Mouse (Mus musculus): ENCODE results near the gene Gm9639. TPM values are rescaled to one million over a fixed set of nuclear protein-coding genes. Genes with fewer than 3 reads are reported as not detected.
"Not testable (repeated sequence)": the region's sequence is repeated elsewhere in the genome, so short reads cannot be mapped to it uniquely, and the experiment has no call there.

Gene Gm9639
- polyA plus RNA-seq, 1 experiment: not detected

DNA sequence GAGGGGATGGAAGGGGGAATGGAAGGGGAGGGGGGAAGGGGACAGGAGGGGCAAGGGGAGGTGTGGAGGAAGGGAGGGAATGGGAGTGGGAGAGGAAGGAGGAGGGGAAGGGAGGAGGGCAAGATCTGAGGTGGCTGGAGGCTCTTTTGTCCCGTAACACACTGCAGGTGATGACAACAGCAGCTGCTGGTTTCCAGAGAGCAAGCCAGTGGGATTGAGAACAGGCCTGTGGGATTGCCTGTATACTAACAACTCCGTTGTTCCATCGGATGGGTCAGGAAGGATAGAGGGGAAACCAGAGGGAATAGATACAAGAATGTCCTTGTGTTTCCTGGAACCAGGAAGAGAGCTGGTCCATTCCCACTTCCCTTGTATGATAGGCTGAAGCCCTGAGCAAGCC, 2.8 kb upstream of the Gm9639 start:
- peak; percentile 29 for DNase-seq (ENCODE audit: low read depth)

DNA sequence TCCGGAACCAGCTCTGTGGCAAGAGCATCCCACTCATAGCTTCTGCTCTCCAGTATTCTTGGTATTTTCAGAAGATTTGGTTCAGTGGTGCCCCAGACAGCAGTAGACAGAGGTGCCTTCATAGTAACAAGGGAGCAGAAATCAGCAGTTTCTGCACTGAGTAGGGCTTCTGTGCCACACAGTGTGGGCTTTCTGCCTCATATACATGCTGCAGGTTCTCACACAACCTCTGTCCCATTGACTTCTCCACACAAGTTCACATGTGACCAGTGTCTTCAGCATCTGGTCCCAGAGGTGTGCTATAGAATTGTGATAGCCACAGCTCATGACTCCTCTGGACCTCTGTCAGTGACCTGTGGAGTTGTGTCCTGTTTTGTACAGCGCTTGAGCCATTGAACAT, 6.3 kb downstream of the Gm9639 start:
- no peak for TF ChIP-seq CTCF (IDR thresholded peaks at IDR 0.05; ENCODE audit: borderline replicate concordance, extremely low read depth, insufficient read depth, insufficient read length)
- TF ChIP-seq POLR2A (IDR thresholded peaks at IDR 0.05; ENCODE audit: borderline replicate concordance, extremely low read depth, insufficient read depth, insufficient read length, poor library complexity, severe bottlenecking): no peak
- no peak for DNase-seq (ENCODE audit: low read depth)

More for the DNA sequence above, 2.8 kb upstream of the Gm9639 start:
- TF ChIP-seq POLR2A (IDR thresholded peaks at IDR 0.05; ENCODE audit: borderline replicate concordance, extremely low read depth, insufficient read depth, insufficient read length, poor library complexity, severe bottlenecking) (no peak), CTCF (IDR thresholded peaks at IDR 0.05; ENCODE audit: borderline replicate concordance, extremely low read depth, insufficient read depth, insufficient read length) (no peak)

DNA sequence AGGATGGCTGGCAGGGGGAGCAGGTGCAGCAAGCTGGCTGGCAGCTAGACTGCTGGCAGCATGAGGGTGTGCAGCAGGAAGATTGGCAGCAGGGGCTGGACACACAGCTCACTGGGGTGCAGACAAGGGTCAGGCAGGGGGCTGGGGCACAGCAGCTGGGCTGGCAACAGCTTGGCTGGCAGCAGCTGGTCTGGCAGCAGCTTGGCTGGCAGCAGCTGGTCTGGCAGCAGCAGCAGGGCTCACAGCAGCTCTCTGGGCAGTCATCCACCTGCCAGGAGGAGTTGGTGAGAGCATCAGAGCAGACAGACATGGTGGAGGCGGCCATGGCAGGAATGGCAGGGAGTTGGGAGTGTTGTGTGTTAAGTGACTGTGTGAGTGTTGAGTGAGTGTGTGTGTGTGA, 7.0 kb downstream of the Gm9639 start, which contains the start of gene Gm7137:
TSS of gene Gm7137 (minus strand) at position 325 of the 400 bp plus-strand sequence.
- DNase-seq (ENCODE audit: low read depth): peak; percentile 36

- DNase-seq (ENCODE audit: low read depth): not testable (repeated sequence)
These were observed 11.5 kb downstream of the Gm9639 start for GRCm38 (mm10) chr10:77783396-77783795.

DNA sequence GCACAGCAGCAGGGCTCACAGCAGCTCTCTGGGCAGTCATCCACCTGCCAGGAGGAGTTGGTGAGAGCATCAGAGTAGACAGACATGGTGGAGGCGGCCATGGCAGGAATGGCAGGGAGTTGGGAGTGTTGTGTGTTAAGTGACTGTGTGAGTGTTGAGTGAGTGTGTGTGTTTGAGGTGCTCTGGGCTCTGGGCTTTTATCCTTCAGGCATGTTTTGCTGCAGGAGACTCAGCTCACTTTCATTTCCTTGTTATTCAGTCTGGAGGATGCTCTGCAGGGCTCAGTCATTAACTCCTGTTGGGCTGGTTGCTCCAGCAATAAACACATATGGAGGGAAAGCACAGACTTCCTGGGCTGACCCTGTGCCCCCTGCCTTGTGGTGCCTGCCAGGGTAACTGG, 12.4 kb downstream of the Gm9639 start, which contains the start of gene Gm3250:
TSS of gene Gm3250 (minus strand) at position 101 of the 400 bp plus-strand sequence.
- not testable (repeated sequence) for DNase-seq (ENCODE audit: low read depth)

DNA sequence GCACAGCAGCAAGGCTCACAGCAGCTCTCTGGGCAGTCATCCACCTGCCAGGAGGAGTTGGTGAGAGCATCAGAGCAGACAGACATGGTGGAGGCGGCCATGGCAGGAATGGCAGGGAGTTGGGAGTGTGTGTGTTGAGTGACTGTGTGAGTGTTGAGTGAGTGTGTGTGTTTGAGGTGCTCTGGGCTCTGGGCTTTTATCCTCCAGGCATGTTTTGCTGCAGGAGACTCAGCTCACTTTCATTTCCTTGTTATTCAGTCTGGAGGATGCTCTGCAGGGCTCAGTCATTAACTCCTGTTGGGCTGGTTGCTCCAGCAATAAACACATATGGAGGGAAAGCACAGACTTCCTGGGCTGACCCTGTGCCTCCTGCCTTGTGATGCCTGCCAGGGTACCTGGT, 18.0 kb downstream of the Gm9639 start, which contains the start of gene Gm7138:
TSS of gene Gm7138 (minus strand) at position 101 of the 400 bp plus-strand sequence.
- not testable (repeated sequence) for DNase-seq (ENCODE audit: low read depth)

- DNase-seq (ENCODE audit: low read depth): not testable (repeated sequence)
These were observed 22.7 kb downstream of the Gm9639 start for GRCm38 (mm10) chr10:77772142-77772541.

- not testable (repeated sequence) for DNase-seq (ENCODE audit: low read depth)
These were observed 23.7 kb downstream of the Gm9639 start, which contains the start of gene Gm3238 for GRCm38 (mm10) chr10:77771225-77771624. Gene Gm3238 (minus strand): TSS chr10:77771325.

GRCm38 (mm10) chr10:77769727-77770126, 25.1 kb downstream of the Gm9639 start:
- no peak for DNase-seq (ENCODE audit: low read depth)
- TF ChIP-seq POLR2A (IDR thresholded peaks at IDR 0.05; ENCODE audit: borderline replicate concordance, extremely low read depth, insufficient read depth, insufficient read length, poor library complexity, severe bottlenecking) (no peak), CTCF (IDR thresholded peaks at IDR 0.05; ENCODE audit: borderline replicate concordance, extremely low read depth, insufficient read depth, insufficient read length) (no peak)

- DNase-seq (ENCODE audit: low read depth): not testable (repeated sequence)
These were observed 35.3 kb downstream of the Gm9639 start, which contains the start of gene Gm3233 for GRCm38 (mm10) chr10:77759582-77759981. Gene Gm3233 (minus strand): TSS chr10:77759682.

GRCm38 (mm10) chr10:77753448-77753847, 41.4 kb downstream of the Gm9639 start:
- TF ChIP-seq CTCF (IDR thresholded peaks at IDR 0.05; ENCODE audit: borderline replicate concordance, extremely low read depth, insufficient read depth, insufficient read length) (no peak), POLR2A (IDR thresholded peaks at IDR 0.05; ENCODE audit: borderline replicate concordance, extremely low read depth, insufficient read depth, insufficient read length, poor library complexity, severe bottlenecking) (no peak)
- no peak for DNase-seq (ENCODE audit: low read depth)

DNA sequence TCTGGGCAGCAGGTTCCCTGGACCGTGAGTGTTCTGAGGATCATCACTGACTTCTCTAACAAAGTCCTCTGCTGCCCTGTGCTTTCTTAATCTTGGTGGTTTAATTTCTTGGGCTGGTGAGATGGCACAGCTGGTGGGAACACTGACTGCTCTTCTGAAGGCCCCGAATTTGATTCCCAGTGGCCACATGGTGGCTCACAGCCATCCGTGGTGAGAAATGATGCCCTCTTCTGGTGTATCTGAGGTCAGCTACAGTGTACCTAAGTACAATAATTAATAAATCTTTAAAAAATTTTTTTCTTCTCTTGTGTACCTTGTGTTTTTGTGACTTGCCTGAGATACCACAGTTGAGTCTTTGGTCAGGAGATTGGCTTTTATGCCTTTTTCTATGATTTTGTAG, 42.6 kb downstream of the Gm9639 start:
- not testable (repeated sequence) for DNase-seq (ENCODE audit: low read depth)

GRCm38 (mm10) chr10:77751254-77751653, 43.6 kb downstream of the Gm9639 start, which contains the start of gene Gm9736:
Gene Gm9736 (minus strand): TSS chr10:77751354.
- DNase-seq (ENCODE audit: low read depth): not testable (repeated sequence)

GRCm38 (mm10) chr10:77750686-77751085, 44.2 kb downstream of the Gm9639 start:
- DNase-seq (ENCODE audit: low read depth): peak; percentile 18

Other genes with a start within 250 kb of the Gm9639 start
- 70.0 and 74.8 TPM in 2 replicates for gene Pttg1ip, start 213.4 kb downstream of the Gm9639 start, polyA plus RNA-seq (2012; rRNA removed)
- gene Sumo3, start 189.0 kb downstream of the Gm9639 start, polyA plus RNA-seq (2012; rRNA removed): 368 and 420 TPM in 2 replicates
- gene Gm49325, start 188.9 kb downstream of the Gm9639 start, polyA plus RNA-seq (2012; rRNA removed): not detected in 2 replicates
- gene Ube2g2, start 172.8 kb downstream of the Gm9639 start, polyA plus RNA-seq (2012; rRNA removed): 56.9 and 57.7 TPM in 2 replicates
- gene Tspear, start 108.5 kb downstream of the Gm9639 start, polyA plus RNA-seq (2012; rRNA removed): 1.5 and 1.6 TPM in 2 replicates
- gene Gm19402, start 104.3 kb downstream of the Gm9639 start, polyA plus RNA-seq (2012; rRNA removed): not detected in 2 replicates
- gene Gm9508, start 97.8 kb downstream of the Gm9639 start, polyA plus RNA-seq (2012; rRNA removed): not detected in 2 replicates
- gene Gm10272, start 88.5 kb downstream of the Gm9639 start, polyA plus RNA-seq (2012; rRNA removed): not detected in 2 replicates
- not detected in 2 replicates for gene Gm10024, start 83.6 kb downstream of the Gm9639 start, polyA plus RNA-seq (2012; rRNA removed)
- not detected in 2 replicates for gene Gm10142, start 79.3 kb downstream of the Gm9639 start, polyA plus RNA-seq (2012; rRNA removed)
- not detected in 2 replicates for gene Krtap12-1, start 74.5 kb downstream of the Gm9639 start, polyA plus RNA-seq (2012; rRNA removed)
- gene Gm10100, start 68.6 kb downstream of the Gm9639 start, polyA plus RNA-seq (2012; rRNA removed): not detected in 2 replicates
- gene Gm18596, start 52.4 kb downstream of the Gm9639 start, polyA plus RNA-seq (2012; rRNA removed): not detected in 2 replicates
- gene Gm9736, start 43.7 kb downstream of the Gm9639 start, polyA plus RNA-seq (2012; rRNA removed): not detected in 2 replicates
- not detected in 2 replicates for gene Gm3233, start 35.4 kb downstream of the Gm9639 start, polyA plus RNA-seq (2012; rRNA removed)
- gene Gm3238, start 23.8 kb downstream of the Gm9639 start, polyA plus RNA-seq (2012; rRNA removed): not detected in 2 replicates
- gene Gm7138, start 18.1 kb downstream of the Gm9639 start, polyA plus RNA-seq (2012; rRNA removed): not detected in 2 replicates
- not detected in 2 replicates for gene Gm3250, start 12.5 kb downstream of the Gm9639 start, polyA plus RNA-seq (2012; rRNA removed)
- gene Gm7137, start 6.9 kb downstream of the Gm9639 start, polyA plus RNA-seq (2012; rRNA removed): not detected in 2 replicates
- not detected in 2 replicates for gene Gm19668, start 4.1 kb upstream of the Gm9639 start, polyA plus RNA-seq (2012; rRNA removed)
- not detected in 2 replicates for gene Gm9507, start 16.8 kb upstream of the Gm9639 start, polyA plus RNA-seq (2012; rRNA removed)
- gene Gm2696, start 19.6 kb upstream of the Gm9639 start, polyA plus RNA-seq (2012; rRNA removed): 0.14 TPM in 1 of 2 replicates, not detected in the other
- gene Krtap10-4, start 32.0 kb upstream of the Gm9639 start, polyA plus RNA-seq (2012; rRNA removed): not detected in 2 replicates
- not detected in 2 replicates for gene Krtap10-10, start 40.9 kb upstream of the Gm9639 start, polyA plus RNA-seq (2012; rRNA removed)
- gene Gm36176, start 51.7 kb upstream of the Gm9639 start, polyA plus RNA-seq (2012; rRNA removed): not detected in 2 replicates
- 0.10 TPM in 1 of 2 replicates, not detected in the other for gene Gm10318, start 57.8 kb upstream of the Gm9639 start, polyA plus RNA-seq (2012; rRNA removed)
- not detected in 2 replicates for gene Gm3285, start 66.9 kb upstream of the Gm9639 start, polyA plus RNA-seq (2012; rRNA removed)
- 9.5 and 15.3 TPM in 2 replicates for gene Lrrc3, start 107.5 kb upstream of the Gm9639 start, polyA plus RNA-seq (2012; rRNA removed)
- gene Trpm2, start 175.5 kb upstream of the Gm9639 start, polyA plus RNA-seq (2012; rRNA removed): 6.3 and 6.5 TPM in 2 replicates
- 54.5 and 68.2 TPM in 2 replicates for gene 1810043G02Rik, start 183.4 kb upstream of the Gm9639 start, polyA plus RNA-seq (2012; rRNA removed)
- 146 and 161 TPM in 2 replicates for gene Pfkl, start 215.0 kb upstream of the Gm9639 start, polyA plus RNA-seq (2012; rRNA removed)
- not detected in 2 replicates for gene Dnmt3l, start 246.9 kb upstream of the Gm9639 start, polyA plus RNA-seq (2012; rRNA removed)
- gene Aire, start 248.5 kb upstream of the Gm9639 start, polyA plus RNA-seq (2012; rRNA removed): 0.55 and 0.74 TPM in 2 replicates

Data from brain, embryonic 14.5 days (tissue).